Mouse (Mus musculus): Measurements from ENCODE around the gene Adamtsl3.

Gene Adamtsl3

GRCm38 (mm10) chr7:82335211-82336121, at the start of gene Adamtsl3:
Gene Adamtsl3, plus strand, starts transcription at chr7:82335694.
- no peak for DNase-seq (ENCODE audit: low read depth, low spot score)

- no peak for DNase-seq (ENCODE audit: low read depth, low spot score)
Measured at GRCm38 (mm10) chr7:82287242-82287641, 48.3 kb upstream of the Adamtsl3 start.

GRCm38 (mm10) chr7:82293441-82293840, 42.1 kb upstream of the Adamtsl3 start:
- no peak for DNase-seq (ENCODE audit: low read depth, low spot score)

GRCm38 (mm10) chr7:82294083-82294482, 41.4 kb upstream of the Adamtsl3 start:
- no peak for DNase-seq (ENCODE audit: low read depth, low spot score)

- no peak for DNase-seq (ENCODE audit: low read depth, low spot score)
Measured at GRCm38 (mm10) chr7:82294611-82295010, 40.9 kb upstream of the Adamtsl3 start.

GRCm38 (mm10) chr7:82308398-82308797, 27.1 kb upstream of the Adamtsl3 start:
- DNase-seq (ENCODE audit: low read depth, low spot score): no peak

- no peak for DNase-seq (ENCODE audit: low read depth, low spot score)
Measured at GRCm38 (mm10) chr7:82318515-82318914, 17.0 kb upstream of the Adamtsl3 start.

GRCm38 (mm10) chr7:82326616-82327015, 8.9 kb upstream of the Adamtsl3 start:
- DNase-seq (ENCODE audit: low read depth, low spot score): no peak

- DNase-seq (ENCODE audit: low read depth, low spot score): no peak
Measured at GRCm38 (mm10) chr7:82327201-82327600, 8.3 kb upstream of the Adamtsl3 start.

GRCm38 (mm10) chr7:82327881-82328280, 7.6 kb upstream of the Adamtsl3 start:
- no peak for DNase-seq (ENCODE audit: low read depth, low spot score)

GRCm38 (mm10) chr7:82329831-82330230, 5.7 kb upstream of the Adamtsl3 start:
- DNase-seq (ENCODE audit: low read depth, low spot score): no peak

GRCm38 (mm10) chr7:82330860-82331259, 4.6 kb upstream of the Adamtsl3 start:
- DNase-seq (ENCODE audit: low read depth, low spot score): no peak

- DNase-seq (ENCODE audit: low read depth, low spot score): no peak
Measured at GRCm38 (mm10) chr7:82334000-82334399, 1.5 kb upstream of the Adamtsl3 start.

GRCm38 (mm10) chr7:82336132-82336531, 638 bp downstream of the Adamtsl3 start:
- DNase-seq (ENCODE audit: low read depth, low spot score): peak; percentile 46

GRCm38 (mm10) chr7:82338121-82338520, 2.6 kb downstream of the Adamtsl3 start:
- no peak for DNase-seq (ENCODE audit: low read depth, low spot score)

- no peak for DNase-seq (ENCODE audit: low read depth, low spot score)
Measured at GRCm38 (mm10) chr7:82338532-82338931, 3.0 kb downstream of the Adamtsl3 start.

GRCm38 (mm10) chr7:82339214-82339613, 3.7 kb downstream of the Adamtsl3 start:
- no peak for DNase-seq (ENCODE audit: low read depth, low spot score)

GRCm38 (mm10) chr7:82341476-82341875, 6.0 kb downstream of the Adamtsl3 start:
- no peak for DNase-seq (ENCODE audit: low read depth, low spot score)

- no peak for DNase-seq (ENCODE audit: low read depth, low spot score)
Measured at GRCm38 (mm10) chr7:82346706-82347105, 11.2 kb downstream of the Adamtsl3 start.

- DNase-seq (ENCODE audit: low read depth, low spot score): no peak
Measured at GRCm38 (mm10) chr7:82349796-82350195, 14.3 kb downstream of the Adamtsl3 start.

GRCm38 (mm10) chr7:82350421-82350820, 14.9 kb downstream of the Adamtsl3 start:
- no peak for DNase-seq (ENCODE audit: low read depth, low spot score)

- no peak for DNase-seq (ENCODE audit: low read depth, low spot score)
Measured at GRCm38 (mm10) chr7:82359146-82359545, 23.7 kb downstream of the Adamtsl3 start.

GRCm38 (mm10) chr7:82359674-82360073, 24.2 kb downstream of the Adamtsl3 start:
- DNase-seq (ENCODE audit: low read depth, low spot score): no peak
